Mouse (Mus musculus) forebrain, postnatal 0 days (tissue): Measurements from ENCODE around the gene Fgd4. TPM values are rescaled to one million over a fixed set of nuclear protein-coding genes. Genes with fewer than 3 reads are reported as not detected.
"Not testable (repeated sequence)": the region's sequence is repeated elsewhere in the genome, so short reads cannot be mapped to it uniquely, and the experiment has no call there.

Experiments
- ATAC-seq: fragments of 200-750 bp; cut with Nextera tagmentation; 2 replicates; pipeline ENCODE4 v1.8.0; 2017; ENCODE audit warnings: mild to moderate bottlenecking, moderate library complexity
- DNase-seq: peaks from one replicate; pipeline ENCODE4 v3.0.0-alpha.2; 2015
- H3K27ac ChIP-seq: fragments of 300-500 bp; sonication (generic); 2 replicates; pipeline ENCODE4 v1.5.1; 2014; ENCODE audit warnings: low read depth, mild to moderate bottlenecking, antibody characterized with exemption, low read length, moderate library complexity, mixed read lengths
- H3K27me3 ChIP-seq: fragments of 300-500 bp; sonication (generic); 2 replicates; pipeline ENCODE4 v1.6.1; 2014; ENCODE audit warnings: mild to moderate bottlenecking, low read length, mixed read lengths; ENCODE audit not compliant: insufficient read depth
- H3K36me3 ChIP-seq: fragments of 300-500 bp; sonication (generic); 2 replicates; pipeline ENCODE4 v1.6.1; 2014; ENCODE audit warnings: mild to moderate bottlenecking, moderate library complexity; ENCODE audit not compliant: insufficient read depth
- H3K4me1 ChIP-seq: fragments of 300-500 bp; sonication (generic); 2 replicates; pipeline ENCODE4 v1.6.1; 2014; ENCODE audit warnings: antibody characterized with exemption; ENCODE audit not compliant: insufficient read depth
- H3K4me2 ChIP-seq: fragments of 300-500 bp; sonication (generic); 2 replicates; pipeline ENCODE4 v1.6.1; 2014; ENCODE audit warnings: low read depth, mild to moderate bottlenecking, moderate library complexity
- H3K4me3 ChIP-seq: fragments of 300-500 bp; sonication (generic); 2 replicates; pipeline ENCODE4 v1.5.1; 2014; ENCODE audit warnings: low read depth, low read length, mixed read lengths
- H3K9ac ChIP-seq: fragments of 300-500 bp; sonication (generic); 2 replicates; pipeline ENCODE4 v1.6.1; 2014; ENCODE audit warnings: mild to moderate bottlenecking
- H3K9me3 ChIP-seq: fragments of 300-500 bp; sonication (generic); 2 replicates; pipeline ENCODE4 v1.6.1; 2016; ENCODE audit warnings: low read length
- CTCF ChIP-seq: sonication (generic); IDR thresholded peaks from 2 replicates; pipeline ENCODE4 v1.5.1; 2016; ENCODE audit warnings: antibody characterized with exemption, control low read depth, low read depth
- WGBS: fragments of 180-500 bp; shearing (Covaris S2); extraction: QIAGEN DNeasy Blood & Tissue Kit; methylation state at CpG from one replicate; pipeline ENCODE4 v1.1.7; 2014; 5-methylcytosine and 5-hydroxymethylcytosine counted together
- polyA plus RNA-seq: library from polyadenylated mRNA; unstranded; fragments of >200 nt; fragmentation: Nextera tagmentation; extraction: Ambion mirVana; gene quantifications from 2 replicates; pipeline ENCODE4 v1.2.1, GENCODE M21; 2015
- total RNA-seq: library from RNA; depleted of rRNA; stranded (reverse); fragments of >200 nt; gene quantifications from 2 replicates; pipeline ENCODE4 v1.2.3, GENCODE M21; 2014; rRNA removed

Gene Fgd4
- total and polyA plus RNA-seq, 2 experiments from 2014 or later = 10.7 to 50.2 TPM

- DNase-seq = no peak
- Histone ChIP-seq H3K36me3 (peaks cover 9% of the 10 kb centered on the region), H3K9me3 (no peaks in the 10 kb centered on the region), H3K27ac (no peak overlapping the region), H3K4me3 (no peak overlapping the region), H3K27me3 (no peaks in the 10 kb centered on the region), H3K4me1 (no peaks in the 10 kb centered on the region), H3K9ac (no peak overlapping the region), H3K4me2 (no peak overlapping the region)
- no peak for ATAC-seq
- 84% methylated on average over 4 of the region's 4 CpGs for WGBS
- TF ChIP-seq CTCF = no peak
Observed at GRCm38 (mm10) chr16:16484601-16485000, 115.7 kb downstream of the Fgd4 start.

GRCm38 (mm10) chr16:16473451-16473850 is 126.9 kb downstream of the Fgd4 start:
- H3K9me3 ChIP-seq, H3K4me3 ChIP-seq, ATAC-seq, H3K4me1 ChIP-seq, H3K9ac ChIP-seq, H3K27me3 ChIP-seq, H3K27ac ChIP-seq, H3K4me2 ChIP-seq, DNase-seq: not testable (repeated sequence)
- WGBS = 92% methylated on average over 10 of the region's 10 CpGs
- H3K36me3 ChIP-seq = peaks cover 31% of the 10 kb centered on the region

- Histone ChIP-seq H3K27me3 (no peaks in the 10 kb centered on the region), H3K4me1 (no peaks in the 10 kb centered on the region), H3K27ac (no peak overlapping the region), H3K36me3 (peaks cover 15% of the 10 kb centered on the region), H3K9me3 (no peaks in the 10 kb centered on the region), H3K9ac (no peak overlapping the region), H3K4me3 (no peak overlapping the region), H3K4me2 (no peak overlapping the region)
- 93% methylated on average over 1 of the region's 1 CpGs for WGBS
- no peak for TF ChIP-seq CTCF
- no peak for ATAC-seq
- DNase-seq = no peak
Observed at GRCm38 (mm10) chr16:16450021-16450420, 150.3 kb downstream of the Fgd4 start.

- H3K9ac ChIP-seq = no peak overlapping the region
- no peak overlapping the region for H3K27ac ChIP-seq
- no peak for DNase-seq
- TF ChIP-seq CTCF = no peak
- H3K36me3 ChIP-seq = peaks cover 14% of the 10 kb centered on the region
- no peak overlapping the region for H3K4me3 ChIP-seq
- no peaks in the 10 kb centered on the region for H3K9me3 ChIP-seq
- 78% methylated on average over 1 of the region's 1 CpGs for WGBS
- no peak overlapping the region for H3K4me2 ChIP-seq
- H3K27me3 ChIP-seq = no peaks in the 10 kb centered on the region
- ATAC-seq = no peak
- H3K4me1 ChIP-seq = no peaks in the 10 kb centered on the region
Observed at GRCm38 (mm10) chr16:16438436-16438835, 161.9 kb downstream of the Fgd4 start.

- no peak for ATAC-seq
- TF ChIP-seq CTCF = no peak
- Histone ChIP-seq H3K4me2 (no peak overlapping the region), H3K4me3 (no peak overlapping the region), H3K4me1 (no peaks in the 10 kb centered on the region), H3K36me3 (peaks cover 29% of the 10 kb centered on the region), H3K9me3 (no peaks in the 10 kb centered on the region), H3K9ac (no peak overlapping the region), H3K27ac (no peak overlapping the region), H3K27me3 (no peaks in the 10 kb centered on the region)
- no peak for DNase-seq
- WGBS = 97% methylated on average over 2 of the region's 2 CpGs
Observed at GRCm38 (mm10) chr16:16422456-16422855, 177.9 kb downstream of the Fgd4 start.

- H3K9ac ChIP-seq, DNase-seq, H3K27me3 ChIP-seq, H3K4me1 ChIP-seq, H3K4me3 ChIP-seq, H3K4me2 ChIP-seq, H3K27ac ChIP-seq, ATAC-seq, H3K36me3 ChIP-seq, H3K9me3 ChIP-seq: not testable (repeated sequence)
- WGBS = 74% methylated on average over 8 of the region's 9 CpGs
Observed at GRCm38 (mm10) chr16:16367217-16367616, 233.1 kb downstream of the Fgd4 start.

Other genes with a start within 250 kb of the Fgd4 start
- gene Dnm1l, start 241.6 kb downstream of the Fgd4 start, total RNA-seq = 112 and 121 TPM in 2 replicates
- 83.3 and 105 TPM in 2 replicates for gene Dnm1l, start 241.6 kb downstream of the Fgd4 start, polyA plus RNA-seq
- gene Olfr19, start 75.9 kb upstream of the Fgd4 start, total RNA-seq = not detected in 2 replicates
- gene Olfr19, start 75.9 kb upstream of the Fgd4 start, polyA plus RNA-seq = 0.08 TPM in 1 of 2 replicates, not detected in the other
- gene Spag6l, start 228.9 kb upstream of the Fgd4 start, total RNA-seq = 19.2 and 27.4 TPM in 2 replicates
- gene Spag6l, start 228.9 kb upstream of the Fgd4 start, polyA plus RNA-seq = 15.5 and 20.5 TPM in 2 replicates